Mouse (Mus musculus) hindbrain, embryonic 10.5 days (tissue): ENCODE results near the gene Pitx2. TPM values are rescaled to one million over a fixed set of nuclear protein-coding genes. Genes with fewer than 3 reads are reported as not detected.
A peak's percentile ranks its signal among the peaks of the same experiment; 100 is the strongest.

ENCODE experiments used
- DNase-seq: peaks from one replicate; pipeline ENCODE4 v3.0.0-alpha.2; 2017; ENCODE audit warnings: low spot score
- H3K27ac ChIP-seq: fragments of 300-500 bp; sonication (generic); 2 replicates; pipeline ENCODE4 v1.5.1; 2016; ENCODE audit warnings: mild to moderate bottlenecking, moderate library complexity
- H3K27me3 ChIP-seq: fragments of 300-500 bp; sonication (generic); 2 replicates; pipeline ENCODE4 v1.6.1; 2016; ENCODE audit warnings: mild to moderate bottlenecking; ENCODE audit not compliant: poor library complexity, insufficient read depth, severe bottlenecking
- H3K36me3 ChIP-seq: fragments of 300-500 bp; sonication (generic); 2 replicates; pipeline ENCODE4 v1.6.1; 2016; ENCODE audit warnings: mild to moderate bottlenecking, moderate library complexity
- H3K4me1 ChIP-seq: fragments of 300-500 bp; sonication (generic); replicated peaks from 2 replicates; pipeline ENCODE4 v1.6.1; 2016; ENCODE audit warnings: mild to moderate bottlenecking
- H3K4me3 ChIP-seq: fragments of 300-500 bp; sonication (generic); 2 replicates; pipeline ENCODE4 v1.5.1; 2016; ENCODE audit warnings: mild to moderate bottlenecking, moderate library complexity
- H3K9me3 ChIP-seq: fragments of 300-500 bp; sonication (generic); 2 replicates; pipeline ENCODE4 v1.6.1; 2016; ENCODE audit warnings: mild to moderate bottlenecking, moderate library complexity
- WGBS: fragments of 180-500 bp; shearing (Covaris S2); methylation state at CpG from one replicate; pipeline ENCODE4 v1.1.7; 2016; 5-methylcytosine and 5-hydroxymethylcytosine counted together
- polyA plus RNA-seq: library from polyadenylated mRNA; unstranded; fragments of >200 nt; fragmentation: Nextera tagmentation; extraction: Ambion mirVana; gene quantifications from 2 replicates; pipeline ENCODE4 v1.2.1, GENCODE M21; 2016

Pitx2 gene
- 7.1 and 21.1 TPM in 2 replicates for polyA plus RNA-seq

DNA sequence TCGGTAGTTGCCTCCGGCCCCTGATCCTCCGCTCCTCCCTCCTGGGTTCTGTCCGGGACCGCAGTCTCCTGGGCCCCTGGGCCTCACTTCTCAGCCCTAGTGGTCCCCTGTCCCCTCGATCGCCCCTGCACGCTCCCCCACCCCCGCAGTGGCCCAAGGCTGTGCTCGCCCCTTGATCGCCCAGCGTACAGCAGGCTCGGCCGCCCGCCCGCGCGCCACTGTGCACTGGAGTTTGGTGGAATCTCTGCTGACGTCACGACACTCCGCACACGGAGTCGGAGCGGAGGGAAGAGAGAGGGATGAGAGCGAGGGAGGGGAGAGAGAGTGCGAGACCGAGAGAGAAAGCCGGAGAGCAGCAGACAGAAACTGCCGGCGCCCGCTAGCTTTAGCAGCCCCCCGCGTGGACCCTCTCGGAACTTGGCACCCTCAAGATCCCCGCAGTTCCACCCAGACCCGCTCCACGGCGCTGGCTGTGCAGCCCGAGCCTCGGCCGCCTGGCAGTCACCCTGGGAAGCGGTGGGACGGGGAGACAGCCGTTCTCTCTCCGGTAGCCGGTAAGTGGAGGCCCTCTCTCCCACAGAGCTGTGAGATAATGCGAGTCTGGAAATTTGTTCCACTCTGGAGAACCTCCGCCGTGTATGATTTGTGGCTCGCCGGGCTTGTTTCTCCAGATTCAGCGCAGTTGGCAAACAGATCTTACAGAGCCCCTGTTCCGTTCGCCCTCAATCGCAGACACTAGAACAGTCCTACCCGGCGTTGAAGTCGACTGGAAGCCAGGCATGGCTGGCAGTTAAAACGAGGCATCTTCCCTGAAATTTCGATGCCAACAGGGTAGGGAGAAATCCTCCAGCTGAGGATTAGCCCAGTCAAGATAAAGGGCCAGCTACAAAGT, at the start of gene Pitx2:
TSS of gene Pitx2 (plus strand) at position 270 of the 892 bp plus-strand sequence.
- DNase-seq, result peak; percentile 78
- H3K4me1 ChIP-seq, result peaks cover 47% of the 10 kb centered on the region
- peak within 1 kb of the TSS; percentile 56 for H3K4me3 ChIP-seq
- WGBS, result under 1% methylated on average over 60 of the region's 60 CpGs
- peak within 1 kb of the TSS; percentile 40; the same call in 1 of the 2 replicates for H3K27ac ChIP-seq
- H3K27me3 ChIP-seq, result peaks cover 100% of the 10 kb centered on the region
- H3K36me3 ChIP-seq, result no peaks in the 10 kb centered on the region
- H3K9me3 ChIP-seq, result no peaks in the 10 kb centered on the region

- 84% methylated on average over 2 of the region's 2 CpGs for WGBS
- Histone ChIP-seq H3K4me3 (no peak overlapping the region), H3K9me3 (no peaks in the 10 kb centered on the region), H3K27me3 (no peaks in the 10 kb centered on the region), H3K27ac (no peak overlapping the region), H3K36me3 (no peaks in the 10 kb centered on the region), H3K4me1 (no peaks in the 10 kb centered on the region)
- DNase-seq, result no peak
Observed at GRCm38 (mm10) chr3:129150001-129150400, 49.7 kb upstream of the Pitx2 start.

- 80% methylated on average over 8 of the region's 8 CpGs for WGBS
- H3K4me1 ChIP-seq, result no peaks in the 10 kb centered on the region
- no peak for DNase-seq
- no peak overlapping the region for H3K27ac ChIP-seq
- no peaks in the 10 kb centered on the region for H3K9me3 ChIP-seq
- no peaks in the 10 kb centered on the region for H3K36me3 ChIP-seq
- no peak overlapping the region for H3K4me3 ChIP-seq
- H3K27me3 ChIP-seq, result no peaks in the 10 kb centered on the region
Observed at GRCm38 (mm10) chr3:129151096-129151685, 48.5 kb upstream of the Pitx2 start.

DNA sequence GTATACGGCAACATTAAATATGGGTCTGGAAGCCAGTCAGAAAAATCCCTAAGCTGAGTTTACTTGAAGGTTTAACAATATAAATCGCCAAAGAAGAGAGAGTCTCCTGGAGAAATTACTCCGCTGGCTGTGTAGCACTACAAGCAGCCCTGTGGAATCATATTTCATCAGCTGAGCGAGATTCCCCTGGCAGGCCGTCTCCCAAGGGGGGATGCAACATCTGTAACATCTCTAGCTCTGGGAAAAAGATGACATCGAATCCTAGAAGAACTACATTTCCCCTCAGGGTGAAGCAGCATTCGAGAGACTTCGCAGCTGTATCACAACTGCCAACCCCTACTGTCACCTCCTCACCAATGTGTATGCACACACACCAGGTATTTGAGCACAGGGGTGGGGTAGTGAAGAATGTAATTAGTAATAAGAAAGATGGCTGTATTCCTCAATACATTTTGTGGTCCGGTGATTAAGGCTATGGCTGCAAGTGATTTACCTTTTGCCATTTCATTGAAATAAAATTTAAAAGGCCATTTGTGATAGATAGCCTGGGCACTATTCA, 40.8 kb upstream of the Pitx2 start:
- no peaks in the 10 kb centered on the region for H3K27me3 ChIP-seq
- WGBS, result 63% methylated on average over 9 of the region's 9 CpGs
- H3K36me3 ChIP-seq, result no peaks in the 10 kb centered on the region
- no peaks in the 10 kb centered on the region; the same call in 1 of the 2 replicates for H3K4me1 ChIP-seq
- H3K9me3 ChIP-seq, result no peaks in the 10 kb centered on the region
- H3K4me3 ChIP-seq, result no peak overlapping the region
- no peak for DNase-seq
- no peak overlapping the region for H3K27ac ChIP-seq

DNA sequence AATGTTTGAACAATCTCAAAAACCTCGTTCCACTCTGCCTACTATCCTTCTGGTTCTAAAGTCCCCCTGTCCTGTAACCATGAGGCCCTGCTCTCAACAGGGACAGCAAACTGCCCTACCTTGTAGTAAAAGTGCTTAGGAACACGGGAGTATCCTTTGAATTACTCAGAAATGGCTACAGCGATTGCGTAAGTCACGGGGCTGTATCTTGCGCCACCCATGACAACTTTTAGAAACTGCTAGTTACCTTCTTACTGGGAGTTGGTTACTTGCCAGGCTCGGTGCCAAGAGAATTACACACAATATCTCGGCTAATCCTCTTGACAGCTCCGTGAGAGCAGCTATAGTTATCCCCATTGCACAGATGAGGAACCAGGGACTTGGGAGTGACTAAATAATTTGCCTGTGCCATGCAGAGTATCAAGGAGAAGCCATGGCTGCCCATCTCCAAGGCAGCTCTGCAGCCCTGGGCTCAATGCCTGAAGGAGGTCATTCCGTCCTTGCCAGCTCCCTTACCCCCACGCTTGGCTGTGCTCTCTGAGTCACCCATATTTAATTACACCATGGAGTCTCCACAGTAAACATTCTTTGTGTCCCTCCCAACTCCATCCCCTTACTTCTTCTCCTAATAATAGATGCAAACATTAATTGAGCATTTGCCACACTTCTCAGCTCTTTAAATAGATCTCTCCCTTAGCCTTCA, 38.2 kb upstream of the Pitx2 start:
- Histone ChIP-seq H3K4me1 (no peaks in the 10 kb centered on the region; the same call in 1 of the 2 replicates), H3K36me3 (no peaks in the 10 kb centered on the region), H3K27me3 (no peaks in the 10 kb centered on the region), H3K4me3 (no peak overlapping the region), H3K27ac (no peak overlapping the region), H3K9me3 (no peaks in the 10 kb centered on the region)
- DNase-seq, result no peak
- WGBS, result 89% methylated on average over 11 of the region's 11 CpGs

DNA sequence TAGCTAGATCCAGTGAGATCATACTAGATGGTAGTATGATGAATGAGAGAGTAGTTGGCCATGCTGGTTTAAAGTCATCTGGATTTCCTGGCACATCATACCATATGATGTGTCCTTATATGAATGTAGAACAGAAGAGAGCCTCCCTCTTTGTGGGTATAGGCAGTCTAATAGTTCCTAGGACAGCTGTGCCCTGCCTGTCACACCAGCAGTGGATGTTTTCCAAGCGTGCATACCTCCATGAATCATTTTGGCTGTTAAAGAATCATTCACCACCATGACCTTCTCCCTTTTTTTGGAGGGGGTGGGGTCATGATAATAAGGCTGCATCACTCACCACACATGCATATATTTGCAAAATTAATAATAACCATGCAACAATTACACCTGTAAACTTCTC, 35.4 kb upstream of the Pitx2 start:
- 76% methylated on average over 1 of the region's 1 CpGs for whole genome bisulfite sequencing
- no peak for DNase-seq

DNA sequence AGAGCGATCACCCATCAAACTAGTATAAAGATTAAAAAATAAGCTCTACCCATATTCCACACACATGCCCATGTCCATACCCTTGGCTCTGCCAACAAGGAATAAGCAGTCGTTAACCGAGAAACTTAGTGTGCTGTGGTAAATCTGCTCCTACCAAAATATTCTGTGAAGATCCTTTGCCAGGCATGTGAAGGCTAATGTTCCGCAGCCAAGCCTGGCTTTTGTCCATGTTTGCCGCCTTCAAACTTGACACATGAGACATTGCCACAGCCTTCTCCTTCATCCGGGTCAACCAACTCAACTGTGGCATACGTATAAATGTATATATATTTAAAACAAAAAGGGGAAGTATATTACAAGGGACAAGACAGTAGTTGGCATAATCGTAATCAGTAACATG, 34.0 kb upstream of the Pitx2 start:
- DNase-seq, result no peak
- no peaks in the 10 kb centered on the region for H3K36me3 ChIP-seq
- H3K9me3 ChIP-seq, result no peaks in the 10 kb centered on the region
- WGBS, result 92% methylated on average over 8 of the region's 8 CpGs
- no peaks in the 10 kb centered on the region for H3K4me1 ChIP-seq
- H3K27ac ChIP-seq, result no peak overlapping the region
- no peaks in the 10 kb centered on the region for H3K27me3 ChIP-seq
- H3K4me3 ChIP-seq, result no peak overlapping the region

More for the DNA sequence above, 35.4 kb upstream of the Pitx2 start:
- Histone ChIP-seq H3K27me3 (no peaks in the 10 kb centered on the region), H3K4me1 (no peaks in the 10 kb centered on the region), H3K4me3 (no peak overlapping the region), H3K9me3 (no peaks in the 10 kb centered on the region), H3K27ac (no peak overlapping the region), H3K36me3 (no peaks in the 10 kb centered on the region)

- no peak for DNase-seq
- Histone ChIP-seq H3K9me3 (no peaks in the 10 kb centered on the region), H3K27ac (no peak overlapping the region), H3K36me3 (no peaks in the 10 kb centered on the region), H3K27me3 (no peaks in the 10 kb centered on the region), H3K4me3 (no peak overlapping the region), H3K4me1 (no peaks in the 10 kb centered on the region)
- WGBS, result 8% methylated on average over 6 of the region's 6 CpGs
Observed at GRCm38 (mm10) chr3:129166684-129167083, 33.0 kb upstream of the Pitx2 start.

DNA sequence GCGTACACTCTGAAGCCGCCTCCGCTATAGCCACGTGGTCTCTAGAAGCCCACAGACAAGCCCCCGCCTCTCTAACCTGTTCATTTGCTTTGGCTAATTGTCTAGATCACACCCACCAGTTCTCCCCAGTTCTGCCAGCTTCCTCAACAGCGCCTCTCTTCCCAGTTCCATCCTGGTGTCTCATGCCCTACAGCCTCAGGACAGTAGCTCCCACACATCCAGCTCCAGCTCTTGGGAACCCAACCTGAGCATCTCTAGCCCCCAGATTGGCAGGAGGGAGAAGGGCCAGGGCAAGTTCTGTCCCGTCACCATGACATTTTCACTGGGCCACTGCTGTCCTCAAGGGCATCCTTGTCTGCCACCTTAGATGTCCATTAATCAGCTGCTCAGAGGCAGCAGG, 29.3 kb upstream of the Pitx2 start:
- 78% methylated on average over 7 of the region's 7 CpGs for WGBS
- Histone ChIP-seq H3K27me3 (no peaks in the 10 kb centered on the region), H3K9me3 (no peaks in the 10 kb centered on the region), H3K27ac (no peak overlapping the region), H3K4me3 (no peak overlapping the region), H3K4me1 (no peaks in the 10 kb centered on the region), H3K36me3 (no peaks in the 10 kb centered on the region)
- DNase-seq, result no peak

GRCm38 (mm10) chr3:129171789-129172188, 27.9 kb upstream of the Pitx2 start:
- H3K36me3 ChIP-seq, result no peaks in the 10 kb centered on the region
- no peaks in the 10 kb centered on the region for H3K4me1 ChIP-seq
- H3K27ac ChIP-seq, result no peak overlapping the region
- no peak for DNase-seq
- H3K9me3 ChIP-seq, result no peaks in the 10 kb centered on the region
- 93% methylated on average over 4 of the region's 4 CpGs for WGBS
- H3K4me3 ChIP-seq, result no peak overlapping the region
- no peaks in the 10 kb centered on the region for H3K27me3 ChIP-seq

DNA sequence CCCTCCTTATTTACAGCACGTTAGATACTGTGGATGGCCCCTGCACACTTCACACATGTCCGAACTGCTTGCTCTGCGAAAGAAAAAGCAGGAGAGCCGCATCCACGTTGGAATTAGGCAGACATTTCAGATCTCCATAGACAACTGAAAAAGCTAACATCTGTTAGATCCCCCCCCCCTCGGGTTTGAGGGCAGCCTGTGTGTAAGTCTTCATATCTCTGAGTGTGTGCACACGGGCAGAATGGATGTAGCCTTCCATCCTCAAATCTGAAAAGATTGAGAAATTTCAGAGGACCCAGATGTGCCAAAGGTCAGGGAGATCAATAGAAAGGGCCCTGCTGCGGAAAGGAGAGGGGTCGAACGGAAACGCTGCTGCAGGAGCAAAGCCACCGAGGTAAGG, 5.2 kb upstream of the Pitx2 start:
- Histone ChIP-seq H3K36me3 (no peaks in the 10 kb centered on the region), H3K4me1 (peaks cover 21% of the 10 kb centered on the region), H3K9me3 (no peaks in the 10 kb centered on the region), H3K27ac (no peak overlapping the region), H3K4me3 (no peak overlapping the region), H3K27me3 (peaks cover 90% of the 10 kb centered on the region)
- DNase-seq, result no peak
- WGBS, result 4% methylated on average over 12 of the region's 12 CpGs

DNA sequence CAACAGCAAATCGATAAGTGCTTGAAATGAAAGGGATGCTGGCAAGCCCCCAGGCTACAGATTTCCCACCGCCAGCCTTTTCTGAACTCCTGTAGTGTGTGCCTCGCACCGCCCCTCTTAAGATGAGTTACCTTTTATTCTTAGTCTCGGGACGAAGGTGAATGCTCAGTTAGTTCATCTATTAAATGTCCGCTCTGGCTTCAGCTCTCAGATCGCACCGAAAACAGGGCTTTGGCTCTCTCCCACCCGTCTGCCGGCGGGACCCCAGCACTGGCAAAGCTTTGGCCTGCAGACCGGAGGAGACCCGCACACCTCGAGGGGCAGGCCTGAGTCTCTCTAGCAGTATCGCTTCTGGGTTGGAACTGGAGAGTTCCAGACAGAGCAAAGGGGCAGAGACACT, 4.6 kb upstream of the Pitx2 start:
- Histone ChIP-seq H3K36me3 (no peaks in the 10 kb centered on the region), H3K4me3 (peak overlapping the region; percentile 14), H3K9me3 (no peaks in the 10 kb centered on the region), H3K27ac (no peak overlapping the region), H3K4me1 (peaks cover 27% of the 10 kb centered on the region), H3K27me3 (peaks cover 96% of the 10 kb centered on the region)
- peak; percentile 41 for DNase-seq
- WGBS, result under 1% methylated on average over 16 of the region's 16 CpGs
